Mouse (Mus musculus) megakaryocyte, embryonic 14.5 days (primary cell): ENCODE measurements at regions not wholly inside any gene's neighbourhood (a gene's known extent, or its start where the extent isn't known, plus 50 kb on each side); places are given as distances from the start of the nearest gene placed in this dataset.

Experiments used
- H3K27me3 ChIP-seq: replicated peaks from 2 replicates; pipeline ENCODE3; 2012; ENCODE audit warnings: inconsistent platforms
- H3K36me3 ChIP-seq: replicated peaks from 2 replicates; pipeline ENCODE3; 2012; ENCODE audit warnings: low read length, inconsistent platforms, mixed read lengths
- H3K4me1 ChIP-seq: 2 replicates; pipeline ENCODE4 v1.6.1; 2012; ENCODE audit warnings: inconsistent platforms
- H3K4me3 ChIP-seq: replicated peaks from 2 replicates; pipeline ENCODE3; 2012; ENCODE audit warnings: moderate library complexity, mild to moderate bottlenecking, inconsistent platforms
- H3K9me3 ChIP-seq: 2 replicates; pipeline ENCODE4 v1.6.1; 2012; ENCODE audit warnings: inconsistent platforms
- FLI1 ChIP-seq: IDR thresholded peaks from 2 replicates; pipeline ENCODE4 v1.6.1; 2012; ENCODE audit warnings: low read length, inconsistent platforms, mixed read lengths
- GATA1 ChIP-seq: IDR thresholded peaks from 3 replicates; pipeline ENCODE4 v1.6.1; 2012; ENCODE audit warnings: mixed read lengths, low read length, inconsistent platforms, borderline replicate concordance

DNA sequence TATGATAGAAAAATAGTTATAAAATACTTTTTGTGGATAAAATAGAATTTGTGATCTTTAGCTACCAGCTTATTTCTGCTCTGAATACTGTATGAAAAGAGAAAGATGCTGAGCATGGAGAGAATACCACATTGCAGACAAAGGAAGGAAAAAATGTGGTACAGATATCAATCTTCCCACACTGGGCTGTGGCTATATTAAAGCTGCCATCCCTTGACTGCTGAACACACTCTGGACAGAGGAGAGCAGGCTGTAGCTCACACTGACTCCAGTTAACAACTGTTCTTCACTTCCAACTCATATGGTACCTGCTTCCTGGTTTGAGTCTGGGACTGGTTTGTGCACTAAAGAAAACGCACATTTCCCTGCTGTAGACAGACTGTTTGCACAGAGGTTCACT is 76.7 kb upstream of the Try4 start:
- no peak for TF ChIP-seq GATA1
- TF ChIP-seq FLI1, result no peak
- no peaks in the 10 kb centered on the region for H3K27me3 ChIP-seq
- no peaks in the 10 kb centered on the region for H3K36me3 ChIP-seq
- no peaks in the 10 kb centered on the region for H3K9me3 ChIP-seq
- H3K4me1 ChIP-seq, result peaks cover 17% of the 10 kb centered on the region
- H3K4me3 ChIP-seq, result peak overlapping the region; percentile 15

- Histone ChIP-seq H3K4me1 (peaks cover 37% of the 10 kb centered on the region), H3K9me3 (peaks cover 6% of the 10 kb centered on the region), H3K36me3 (peaks cover 4% of the 10 kb centered on the region), H3K27me3 (no peaks in the 10 kb centered on the region), H3K4me3 (no peak overlapping the region)
- TF ChIP-seq GATA1, result no peak
- TF ChIP-seq FLI1, result no peak
Observed at GRCm38 (mm10) chr6:41218415-41218814, 83.7 kb upstream of the Try4 start.

DNA sequence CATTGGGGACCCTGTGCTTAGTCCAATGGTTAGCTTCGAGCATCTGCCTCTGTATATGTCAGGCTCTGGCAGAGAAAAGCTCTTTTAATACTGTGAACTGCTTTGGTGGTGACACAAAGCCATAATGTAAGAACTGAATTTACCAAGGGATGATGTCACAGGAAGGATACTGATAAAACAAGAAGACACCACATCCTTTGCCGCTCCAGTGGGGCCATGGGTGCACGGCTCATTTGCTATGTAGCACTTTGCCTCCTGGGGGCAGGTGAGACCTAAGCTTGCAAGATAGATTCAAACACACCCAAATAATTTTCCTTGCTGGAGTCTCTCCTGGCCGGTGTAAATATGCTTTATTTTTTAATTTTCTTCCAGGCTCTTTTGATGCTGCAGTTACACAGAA is 86.2 kb upstream of the Try4 start:
- TF ChIP-seq GATA1 (no peak), FLI1 (no peak)
- peaks cover 37% of the 10 kb centered on the region for H3K4me1 ChIP-seq

DNA sequence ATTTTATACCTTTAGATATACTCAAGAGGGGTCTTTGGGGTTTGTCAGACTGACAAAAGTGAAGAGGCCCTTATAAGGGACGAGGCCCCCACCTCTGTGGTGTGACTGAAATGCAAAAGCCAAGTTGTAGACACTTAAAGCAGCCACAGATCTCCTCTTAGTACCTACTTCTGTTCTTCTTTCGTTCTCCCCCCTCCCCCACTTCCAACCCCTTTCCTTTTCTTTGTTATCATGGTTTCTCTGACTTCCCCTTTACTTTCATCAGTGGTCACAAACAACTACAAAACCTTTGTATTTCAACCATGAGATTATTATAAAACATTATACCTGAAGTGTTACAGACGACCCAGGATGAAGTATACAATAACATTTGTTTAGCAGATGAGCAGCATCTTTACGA is 96.2 kb upstream of the Try4 start:
- no peak for TF ChIP-seq FLI1
- no peak for TF ChIP-seq GATA1
- Histone ChIP-seq H3K4me3 (peak overlapping the region; percentile 46), H3K4me1 (peaks cover 23% of the 10 kb centered on the region), H3K27me3 (no peaks in the 10 kb centered on the region), H3K9me3 (no peaks in the 10 kb centered on the region), H3K36me3 (no peaks in the 10 kb centered on the region)

More for the DNA sequence above, 86.2 kb upstream of the Try4 start:
- H3K9me3 ChIP-seq, result peaks cover 6% of the 10 kb centered on the region
- H3K36me3 ChIP-seq, result peaks cover 4% of the 10 kb centered on the region
- H3K4me3 ChIP-seq, result peak overlapping the region; percentile 70
- H3K27me3 ChIP-seq, result no peaks in the 10 kb centered on the region

GRCm38 (mm10) chr6:41202882-41203281 is 99.2 kb upstream of the Try4 start:
- Histone ChIP-seq H3K27me3 (no peaks in the 10 kb centered on the region), H3K9me3 (no peaks in the 10 kb centered on the region), H3K4me1 (peaks cover 23% of the 10 kb centered on the region), H3K36me3 (no peaks in the 10 kb centered on the region), H3K4me3 (no peak overlapping the region)
- no peak for TF ChIP-seq FLI1
- no peak for TF ChIP-seq GATA1

- no peak overlapping the region for H3K4me3 ChIP-seq
- no peaks in the 10 kb centered on the region for H3K27me3 ChIP-seq
- H3K36me3 ChIP-seq, result no peaks in the 10 kb centered on the region
- peaks cover 23% of the 10 kb centered on the region for H3K4me1 ChIP-seq
- TF ChIP-seq GATA1 (no peak), FLI1 (no peak)
- no peaks in the 10 kb centered on the region for H3K9me3 ChIP-seq
Observed at GRCm38 (mm10) chr6:41202302-41202701, 99.8 kb upstream of the Try4 start.

- H3K4me3 ChIP-seq, result no peak overlapping the region
- H3K9me3 ChIP-seq, result no peaks in the 10 kb centered on the region
- H3K4me1 ChIP-seq, result peaks cover 22% of the 10 kb centered on the region
- no peaks in the 10 kb centered on the region for H3K36me3 ChIP-seq
- H3K27me3 ChIP-seq, result no peaks in the 10 kb centered on the region
- TF ChIP-seq FLI1, result no peak
- TF ChIP-seq GATA1, result no peak
Observed at GRCm38 (mm10) chr6:41194464-41194863, 107.6 kb upstream of the Try4 start.

DNA sequence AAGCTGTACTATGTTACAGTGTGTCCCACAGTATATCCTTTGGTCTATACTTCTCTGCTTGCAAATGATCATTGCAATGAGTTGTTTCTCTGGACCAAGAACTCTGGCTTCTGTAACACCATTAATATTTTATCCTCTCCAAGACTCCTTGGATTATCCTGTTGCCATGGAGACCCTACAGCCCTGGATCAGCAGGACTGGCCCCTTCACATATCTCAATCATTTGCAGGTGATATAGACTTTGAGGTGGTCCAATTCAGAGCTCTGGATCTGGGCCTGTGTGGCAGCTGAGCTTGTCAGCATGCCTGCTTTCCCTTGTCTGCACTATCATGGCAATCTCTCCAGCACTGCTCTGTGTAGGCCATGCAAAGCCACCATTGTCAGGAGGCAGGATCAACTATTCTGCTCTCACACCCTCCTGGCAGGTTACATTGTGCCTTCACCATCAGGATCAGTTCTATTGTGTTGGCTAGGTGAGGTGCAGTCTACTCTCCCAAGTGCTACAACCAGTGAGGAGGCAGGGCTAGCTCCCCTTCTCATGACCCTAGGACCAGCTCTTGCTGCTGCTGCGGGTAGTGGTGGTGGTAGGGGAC is 110.2 kb upstream of the Try4 start:
- Histone ChIP-seq H3K27me3 (no peaks in the 10 kb centered on the region), H3K36me3 (no peaks in the 10 kb centered on the region), H3K4me1 (peaks cover 37% of the 10 kb centered on the region), H3K9me3 (no peaks in the 10 kb centered on the region), H3K4me3 (peak overlapping the region; percentile 1)
- TF ChIP-seq FLI1, result no peak

- Histone ChIP-seq H3K36me3 (no peaks in the 10 kb centered on the region), H3K4me1 (peaks cover 43% of the 10 kb centered on the region), H3K9me3 (no peaks in the 10 kb centered on the region), H3K4me3 (no peak overlapping the region), H3K27me3 (no peaks in the 10 kb centered on the region)
- TF ChIP-seq FLI1, result no peak
- no peak for TF ChIP-seq GATA1
Observed at GRCm38 (mm10) chr6:41188910-41189309, 113.2 kb upstream of the Try4 start.

DNA sequence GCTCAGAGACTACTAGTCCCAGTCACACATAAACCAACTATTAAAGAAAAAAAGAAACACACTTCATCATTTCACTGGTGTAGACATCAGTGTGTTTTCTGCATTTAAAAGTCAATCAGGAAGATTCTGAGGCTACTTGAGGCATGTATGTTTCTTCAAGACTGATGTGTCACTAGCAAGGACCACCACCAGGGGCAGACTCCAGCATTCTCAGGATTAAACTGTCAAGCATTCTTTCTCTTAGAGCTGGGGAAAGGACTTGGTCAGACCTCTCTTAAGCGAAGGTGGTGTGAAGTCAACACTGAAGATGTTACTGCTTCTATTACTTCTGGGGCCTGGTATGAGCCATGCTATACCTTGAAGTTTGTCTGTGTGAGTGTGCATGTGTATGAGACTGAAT is 114.1 kb upstream of the Try4 start:
- Histone ChIP-seq H3K36me3 (no peaks in the 10 kb centered on the region), H3K27me3 (no peaks in the 10 kb centered on the region), H3K9me3 (no peaks in the 10 kb centered on the region), H3K4me3 (no peak overlapping the region), H3K4me1 (peaks cover 43% of the 10 kb centered on the region)
- TF ChIP-seq GATA1 (no peak), FLI1 (no peak)

GRCm38 (mm10) chr6:41178896-41179295 is 123.2 kb upstream of the Try4 start:
- Histone ChIP-seq H3K36me3 (peaks cover 3% of the 10 kb centered on the region), H3K4me3 (no peak overlapping the region), H3K9me3 (no peaks in the 10 kb centered on the region), H3K4me1 (peaks cover 38% of the 10 kb centered on the region), H3K27me3 (no peaks in the 10 kb centered on the region)
- TF ChIP-seq FLI1 (no peak), GATA1 (no peak)
